Mouse (Mus musculus): ENCODE measurements around the gene Dnajc8.
"Not testable (repeated sequence)": the region's sequence is repeated elsewhere in the genome, so short reads cannot be mapped to it uniquely, and the experiment has no call there.

Dnajc8 gene

GRCm38 (mm10) chr4:132569115-132569514 lies 33.8 kb downstream of the Dnajc8 start:
- DNase-seq, result no peak

GRCm38 (mm10) chr4:132571190-132571589 lies 35.8 kb downstream of the Dnajc8 start:
- DNase-seq, result no peak

GRCm38 (mm10) chr4:132573327-132573726 lies 38.0 kb downstream of the Dnajc8 start:
- DNase-seq, result peak; percentile 27

- no peak for DNase-seq
Observed at GRCm38 (mm10) chr4:132574809-132575347, 39.5 kb downstream of the Dnajc8 start.

GRCm38 (mm10) chr4:132583781-132584180 lies 48.4 kb downstream of the Dnajc8 start:
- DNase-seq, result no peak

GRCm38 (mm10) chr4:132584975-132585374 lies 49.6 kb downstream of the Dnajc8 start:
- DNase-seq, result no peak

- DNase-seq, result no peak
Observed at GRCm38 (mm10) chr4:132586282-132586681, 50.9 kb downstream of the Dnajc8 start.

GRCm38 (mm10) chr4:132588512-132588911 lies 53.2 kb downstream of the Dnajc8 start:
- no peak for DNase-seq

- DNase-seq, result no peak
Observed at GRCm38 (mm10) chr4:132590642-132591041, 55.3 kb downstream of the Dnajc8 start.

GRCm38 (mm10) chr4:132592958-132593357 lies 57.6 kb downstream of the Dnajc8 start:
- no peak for DNase-seq

- no peak for DNase-seq
Observed at GRCm38 (mm10) chr4:132594191-132594590, 58.8 kb downstream of the Dnajc8 start.

GRCm38 (mm10) chr4:132598861-132599260 lies 63.5 kb downstream of the Dnajc8 start:
- no peak for DNase-seq

- no peak for DNase-seq
Observed at GRCm38 (mm10) chr4:132599764-132600163, 64.4 kb downstream of the Dnajc8 start.

- DNase-seq, result no peak
Observed at GRCm38 (mm10) chr4:132600465-132600864, 65.1 kb downstream of the Dnajc8 start.

GRCm38 (mm10) chr4:132601242-132601641 lies 65.9 kb downstream of the Dnajc8 start:
- DNase-seq, result not testable (repeated sequence)

Data from retina, postnatal 1 day (tissue).